Mouse (Mus musculus): Measurements from ENCODE around the gene Tead4. TPM values are rescaled to one million over a fixed set of nuclear protein-coding genes. Genes with fewer than 3 reads are reported as not detected.
"Not testable (repeated sequence)": the region's sequence is repeated elsewhere in the genome, so short reads cannot be mapped to it uniquely, and the experiment has no call there.

Gene Tead4
- polyA plus RNA-seq, 1 experiment from 2014 or later: 2.5 TPM

DNA sequence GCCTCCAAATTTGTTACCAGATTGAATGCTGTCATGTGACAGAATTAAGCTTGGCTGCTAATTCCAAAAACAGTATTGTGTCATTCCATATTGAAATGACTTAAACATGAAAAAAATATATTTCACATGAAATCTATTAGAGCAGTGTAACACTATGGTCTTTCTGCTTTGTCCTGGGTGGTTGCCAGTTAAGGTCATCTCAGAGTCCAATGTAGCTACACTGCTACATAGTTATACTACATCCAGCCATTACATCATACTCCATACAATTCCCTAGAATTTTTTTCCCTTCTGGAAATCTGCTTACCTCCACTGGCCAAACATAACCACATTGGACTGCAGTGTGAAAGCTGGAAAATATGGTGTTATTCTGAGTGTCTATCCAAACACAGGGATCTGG is 77.5 kb downstream of the Tead4 start:
- no peak for ATAC-seq (ENCODE audit: insufficient number of reproducible peaks, insufficient read depth, low FRiP score, low read depth)
- Histone ChIP-seq H3K9ac (ENCODE audit: low read length) (no peak overlapping the region), H3K27me3 (ENCODE audit: control insufficient read depth, insufficient read depth, low read length) (no peaks in the 10 kb centered on the region), H3K4me2 (ENCODE audit: low read length) (no peak overlapping the region), H3K4me3 (ENCODE audit: control insufficient read depth in 1 of 2, insufficient read depth in 1 of 2, low read depth in 1 of 2, low read length in 2 of 2) (no peak overlapping the region), H3K36me3 (ENCODE audit: control insufficient read depth, insufficient read depth, low read length) (no peaks in the 10 kb centered on the region), H3K9me3 (ENCODE audit: control insufficient read depth, low read length) (no peaks in the 10 kb centered on the region), H3K4me1 (ENCODE audit: control insufficient read depth in 2 of 2, insufficient read depth in 2 of 2, low read length in 2 of 2) (peaks cover 7 to 9% of the 10 kb centered on the region in 2 experiments), H3K27ac (replicated peaks in 1 of 2; ENCODE audit: control insufficient read depth in 1 of 2, insufficient read depth in 1 of 2, low read depth in 2 of 2, low read length in 2 of 2) (no peak overlapping the region)

DNA sequence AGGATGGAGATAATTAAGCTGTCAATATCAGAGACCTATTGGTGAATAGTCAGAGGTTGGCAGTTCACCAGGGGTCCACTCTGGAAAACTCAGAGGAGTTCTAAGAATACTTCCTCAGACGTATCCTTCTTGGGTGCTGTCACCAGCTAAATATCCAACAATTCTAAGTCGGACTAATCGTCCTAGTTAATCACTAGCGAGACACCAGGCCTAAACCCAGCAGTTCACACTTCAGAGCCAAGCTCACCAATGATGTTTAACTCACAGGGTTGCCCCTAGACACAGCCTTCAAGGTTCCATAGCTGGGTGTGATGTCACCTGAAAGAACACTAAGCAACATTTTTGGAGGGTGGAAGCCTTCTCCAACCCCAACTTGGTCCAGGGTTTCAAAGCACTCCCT is 85.6 kb downstream of the Tead4 start:
- H3K4me3 ChIP-seq (ENCODE audit: control insufficient read depth in 1 of 2, insufficient read depth in 1 of 2, low read depth in 1 of 2, low read length in 2 of 2); H3K4me1 ChIP-seq (ENCODE audit: control insufficient read depth in 2 of 2, insufficient read depth in 2 of 2, low read length in 2 of 2); H3K4me2 ChIP-seq (ENCODE audit: low read length); H3K27me3 ChIP-seq (ENCODE audit: control insufficient read depth, insufficient read depth, low read length); H3K27ac ChIP-seq (replicated peaks in 1 of 2; ENCODE audit: control insufficient read depth in 1 of 2, insufficient read depth in 1 of 2, low read depth in 2 of 2, low read length in 2 of 2); H3K9me3 ChIP-seq (ENCODE audit: control insufficient read depth, low read length); H3K36me3 ChIP-seq (ENCODE audit: control insufficient read depth, insufficient read depth, low read length); H3K9ac ChIP-seq (ENCODE audit: low read length); ATAC-seq (ENCODE audit: insufficient number of reproducible peaks, insufficient read depth, low FRiP score, low read depth): not testable (repeated sequence)
- WGBS: 83% methylated on average over 4 of the region's 4 CpGs

DNA sequence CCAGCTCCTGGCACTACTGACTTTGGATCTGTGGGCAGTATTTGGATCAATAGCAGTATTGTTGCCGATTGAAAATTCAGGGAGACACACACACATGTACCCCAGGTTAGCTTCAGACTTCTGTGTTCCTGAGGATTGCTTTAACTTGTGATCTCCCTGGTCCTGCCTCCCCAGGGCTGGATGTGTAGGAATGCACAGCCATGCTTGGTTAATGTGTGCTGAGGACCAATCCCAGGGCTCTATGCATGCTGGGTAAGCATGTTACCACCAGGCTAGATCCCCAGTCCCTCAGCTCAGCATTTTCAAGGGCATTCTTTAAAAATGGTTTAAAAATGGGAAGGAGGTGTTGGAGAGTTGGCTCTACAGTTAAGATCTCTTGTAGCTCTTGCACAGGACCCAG is 91.4 kb downstream of the Tead4 start:
- not testable (repeated sequence) for H3K27me3 ChIP-seq (ENCODE audit: control insufficient read depth, insufficient read depth, low read length); ATAC-seq (ENCODE audit: insufficient number of reproducible peaks, insufficient read depth, low FRiP score, low read depth); H3K9ac ChIP-seq (ENCODE audit: low read length); H3K4me2 ChIP-seq (ENCODE audit: low read length); H3K4me1 ChIP-seq (ENCODE audit: control insufficient read depth in 2 of 2, insufficient read depth in 2 of 2, low read length in 2 of 2); H3K27ac ChIP-seq (replicated peaks in 1 of 2; ENCODE audit: control insufficient read depth in 1 of 2, insufficient read depth in 1 of 2, low read depth in 2 of 2, low read length in 2 of 2); H3K9me3 ChIP-seq (ENCODE audit: control insufficient read depth, low read length); H3K36me3 ChIP-seq (ENCODE audit: control insufficient read depth, insufficient read depth, low read length); H3K4me3 ChIP-seq (ENCODE audit: control insufficient read depth in 1 of 2, insufficient read depth in 1 of 2, low read depth in 1 of 2, low read length in 2 of 2)
- WGBS: 92% methylated on average over 1 of the region's 1 CpGs

DNA sequence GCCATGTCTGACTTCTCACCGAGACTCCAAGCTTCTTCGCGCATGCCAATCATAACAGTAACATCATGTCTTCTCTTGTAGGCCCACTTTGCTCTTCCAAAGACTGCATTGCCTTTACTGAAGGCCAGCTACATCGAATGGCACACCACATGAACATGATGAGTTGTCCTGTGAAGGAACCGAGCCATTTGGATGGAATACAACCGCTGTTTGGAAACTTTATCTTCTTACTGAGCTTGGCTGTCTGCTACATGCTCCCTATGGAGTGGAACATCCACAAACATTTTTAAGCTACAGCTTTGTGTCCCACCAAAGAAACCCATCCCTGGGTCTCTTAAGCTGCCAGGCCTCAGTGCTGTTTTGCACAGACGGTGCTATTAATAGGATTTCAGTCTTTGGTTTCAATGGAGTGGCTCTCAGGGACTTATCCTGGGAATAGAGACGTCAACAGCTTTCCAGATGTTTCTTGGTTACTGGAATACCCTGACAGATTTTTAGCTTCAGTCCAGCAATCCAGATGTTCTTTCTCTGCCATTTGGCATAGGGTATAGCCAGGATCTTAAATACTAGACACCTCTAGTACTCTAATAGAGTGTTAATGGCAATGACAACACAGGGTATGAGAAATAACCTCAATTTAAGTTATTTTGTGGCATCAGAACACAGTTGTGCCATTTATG is 92.0 kb downstream of the Tead4 start:
- no peak for ATAC-seq (ENCODE audit: insufficient number of reproducible peaks, insufficient read depth, low FRiP score, low read depth)

DNA sequence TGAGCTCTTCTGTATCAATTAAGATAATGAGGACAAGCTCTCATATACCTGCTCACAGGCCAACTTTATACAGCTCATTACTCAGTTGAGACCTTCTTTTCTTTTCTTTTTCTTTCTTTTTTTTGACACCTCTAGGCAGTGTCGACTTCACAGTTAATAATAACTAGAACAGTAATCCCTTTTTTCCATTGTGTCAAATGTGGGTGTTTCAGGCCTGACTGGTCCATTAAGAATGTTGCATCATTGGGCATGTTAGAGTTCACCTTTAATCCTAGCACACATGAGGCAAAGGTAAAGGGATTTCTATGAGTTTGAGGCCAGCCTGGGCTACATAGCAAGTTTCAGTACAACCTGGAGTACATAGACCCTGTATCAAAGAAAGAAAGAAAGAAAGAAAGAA is 97.1 kb downstream of the Tead4 start:
- Histone ChIP-seq H3K4me3 (ENCODE audit: control insufficient read depth in 1 of 2, insufficient read depth in 1 of 2, low read depth in 1 of 2, low read length in 2 of 2) (no peak overlapping the region), H3K4me2 (ENCODE audit: low read length) (no peak overlapping the region), H3K27me3 (ENCODE audit: control insufficient read depth, insufficient read depth, low read length) (no peaks in the 10 kb centered on the region), H3K36me3 (ENCODE audit: control insufficient read depth, insufficient read depth, low read length) (no peaks in the 10 kb centered on the region), H3K9ac (ENCODE audit: low read length) (no peak overlapping the region), H3K9me3 (ENCODE audit: control insufficient read depth, low read length) (no peaks in the 10 kb centered on the region), H3K27ac (replicated peaks in 1 of 2; ENCODE audit: control insufficient read depth in 1 of 2, insufficient read depth in 1 of 2, low read depth in 2 of 2, low read length in 2 of 2) (no peak overlapping the region), H3K4me1 (ENCODE audit: control insufficient read depth in 2 of 2, insufficient read depth in 2 of 2, low read length in 2 of 2) (peaks cover 3 to 5% of the 10 kb centered on the region in 2 experiments; a peak in 2 of 4 replicates)
- WGBS: 78% methylated on average over 1 of the region's 1 CpGs
- no peak for ATAC-seq (ENCODE audit: insufficient number of reproducible peaks, insufficient read depth, low FRiP score, low read depth)

More for the DNA sequence above, 92.0 kb downstream of the Tead4 start:
- Histone ChIP-seq H3K4me3 (ENCODE audit: control insufficient read depth in 1 of 2, insufficient read depth in 1 of 2, low read depth in 1 of 2, low read length in 2 of 2) (no peak overlapping the region), H3K27ac (replicated peaks in 1 of 2; ENCODE audit: control insufficient read depth in 1 of 2, insufficient read depth in 1 of 2, low read depth in 2 of 2, low read length in 2 of 2) (peak overlapping the region; percentile 17 to 33; a peak in 2 of 4 replicates), H3K9me3 (ENCODE audit: control insufficient read depth, low read length) (no peaks in the 10 kb centered on the region), H3K4me1 (ENCODE audit: control insufficient read depth in 2 of 2, insufficient read depth in 2 of 2, low read length in 2 of 2) (peaks cover 4 to 7% of the 10 kb centered on the region in 2 experiments; a peak in 2 of 4 replicates), H3K9ac (ENCODE audit: low read length) (no peak overlapping the region), H3K27me3 (ENCODE audit: control insufficient read depth, insufficient read depth, low read length) (no peaks in the 10 kb centered on the region), H3K36me3 (ENCODE audit: control insufficient read depth, insufficient read depth, low read length) (no peaks in the 10 kb centered on the region), H3K4me2 (ENCODE audit: low read length) (no peak overlapping the region)
- WGBS: 57% methylated on average over 8 of the region's 8 CpGs

DNA sequence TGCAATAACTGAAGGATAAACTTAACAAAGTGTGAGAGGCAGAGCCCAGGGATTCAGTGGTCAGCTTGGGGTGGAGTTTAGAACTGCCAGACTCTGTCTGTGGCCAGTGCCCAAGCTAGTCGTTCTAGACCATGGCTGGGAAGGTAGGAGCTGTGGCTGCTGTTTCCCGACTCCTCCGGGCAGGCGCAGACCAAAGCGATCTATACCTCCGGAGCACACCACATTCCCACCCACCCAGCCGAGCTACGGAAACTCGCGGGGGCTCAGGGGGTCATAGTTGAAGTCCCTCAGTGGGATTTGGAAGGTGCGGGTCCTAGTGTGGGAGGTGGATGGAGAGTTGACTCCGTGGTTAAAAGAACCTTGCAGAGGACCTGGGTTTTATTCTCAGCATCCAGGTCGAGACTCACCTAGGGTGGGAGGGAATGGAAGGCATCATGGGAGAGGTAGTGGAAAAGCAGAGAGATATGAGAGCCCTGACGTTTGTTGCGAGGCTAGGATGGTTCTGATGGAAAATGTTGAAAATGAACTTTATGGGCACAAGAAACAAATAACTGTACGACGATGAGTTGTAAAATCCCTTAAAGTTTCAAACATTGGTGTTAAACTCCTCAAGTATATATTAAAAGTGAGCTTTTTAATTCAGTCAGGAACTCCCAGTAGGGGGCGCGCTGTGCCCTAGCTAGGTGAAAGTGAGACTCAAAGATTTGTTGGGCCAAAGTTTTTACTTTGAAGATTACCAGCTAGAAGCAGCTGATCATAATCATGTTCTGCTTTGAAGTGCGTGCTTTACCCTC is 99.6 kb downstream of the Tead4 start:
- Histone ChIP-seq H3K4me3 (ENCODE audit: control insufficient read depth in 1 of 2, insufficient read depth in 1 of 2, low read depth in 1 of 2, low read length in 2 of 2) (peak overlapping the region; percentile 70 to 87), H3K9me3 (ENCODE audit: control insufficient read depth, low read length) (no peaks in the 10 kb centered on the region), H3K27ac (replicated peaks in 1 of 2; ENCODE audit: control insufficient read depth in 1 of 2, insufficient read depth in 1 of 2, low read depth in 2 of 2, low read length in 2 of 2) (peak overlapping the region; percentile 58 to 79), H3K9ac (ENCODE audit: low read length) (peak overlapping the region; percentile 71), H3K36me3 (ENCODE audit: control insufficient read depth, insufficient read depth, low read length) (no peaks in the 10 kb centered on the region), H3K4me1 (ENCODE audit: control insufficient read depth in 2 of 2, insufficient read depth in 2 of 2, low read length in 2 of 2) (no peaks in the 10 kb centered on the region), H3K4me2 (ENCODE audit: low read length) (peak overlapping the region; percentile 98), H3K27me3 (ENCODE audit: control insufficient read depth, insufficient read depth, low read length) (no peaks in the 10 kb centered on the region)
- WGBS: 1% methylated on average over 20 of the region's 20 CpGs
- peak; percentile 33; the same call in 1 of the 2 replicates for ATAC-seq (ENCODE audit: insufficient number of reproducible peaks, insufficient read depth, low FRiP score, low read depth)

DNA sequence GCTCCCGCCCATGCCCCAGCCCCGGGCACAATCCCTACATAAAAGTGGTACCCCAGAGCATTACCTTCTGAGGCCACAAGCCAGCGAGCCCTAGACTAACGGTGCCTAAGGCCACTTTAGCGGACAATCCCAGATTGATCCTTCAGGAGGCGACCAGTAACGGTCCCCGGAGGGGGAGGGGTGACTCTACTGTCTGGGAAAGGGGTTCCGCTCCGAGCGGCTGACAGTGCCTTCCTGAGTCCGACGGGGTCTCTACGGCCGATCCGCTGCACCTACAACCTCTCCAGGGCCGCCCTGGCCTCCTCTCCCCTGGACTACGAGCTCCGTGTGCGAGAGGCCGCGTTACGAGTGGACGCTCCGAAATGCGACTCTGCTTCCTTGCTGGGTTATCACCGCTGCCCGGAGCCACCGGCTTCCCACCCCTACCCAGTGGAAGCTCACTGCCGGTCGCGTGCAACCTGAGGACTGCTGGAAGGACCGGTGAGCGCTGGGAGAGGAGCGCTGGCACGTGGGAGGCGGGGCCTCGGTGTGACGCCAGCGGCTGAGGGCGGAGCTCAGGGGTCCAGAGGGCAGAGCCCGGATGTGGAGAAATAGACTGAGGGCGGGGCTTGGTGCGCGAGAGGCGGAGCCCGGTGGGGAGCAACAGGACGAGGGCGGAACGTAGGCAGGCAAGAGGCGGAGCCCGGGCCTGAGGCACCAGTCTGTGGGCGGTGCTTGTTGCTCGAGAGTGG is 100.3 kb downstream of the Tead4 start:
- Histone ChIP-seq H3K4me2 (ENCODE audit: low read length) (peak overlapping the region; percentile 98), H3K9ac (ENCODE audit: low read length) (peak overlapping the region; percentile 84), H3K4me3 (ENCODE audit: control insufficient read depth in 1 of 2, insufficient read depth in 1 of 2, low read depth in 1 of 2, low read length in 2 of 2) (peak overlapping the region; percentile 70 to 87), H3K27me3 (ENCODE audit: control insufficient read depth, insufficient read depth, low read length) (no peaks in the 10 kb centered on the region), H3K27ac (replicated peaks in 1 of 2; ENCODE audit: control insufficient read depth in 1 of 2, insufficient read depth in 1 of 2, low read depth in 2 of 2, low read length in 2 of 2) (peak overlapping the region; percentile 63 to 79), H3K36me3 (ENCODE audit: control insufficient read depth, insufficient read depth, low read length) (no peaks in the 10 kb centered on the region), H3K9me3 (ENCODE audit: control insufficient read depth, low read length) (no peaks in the 10 kb centered on the region), H3K4me1 (ENCODE audit: control insufficient read depth in 2 of 2, insufficient read depth in 2 of 2, low read length in 2 of 2) (no peaks in the 10 kb centered on the region)
- WGBS: under 1% methylated on average over 54 of the region's 54 CpGs
- peak; percentile 100 for ATAC-seq (ENCODE audit: insufficient number of reproducible peaks, insufficient read depth, low FRiP score, low read depth)

Data from heart, embryonic 14.5 days (tissue).